Mouse (Mus musculus): ENCODE measurements around the gene Lcmt1.

The Lcmt1 gene

GRCm38 (mm10) chr7:123398828-123399227, 29.2 kb downstream of the Lcmt1 start:
- DNase-seq (ENCODE audit: low read depth, low spot score): peak; percentile 87

GRCm38 (mm10) chr7:123399286-123399685, 29.7 kb downstream of the Lcmt1 start:
- DNase-seq (ENCODE audit: low read depth, low spot score): no peak

GRCm38 (mm10) chr7:123401121-123401520, 31.5 kb downstream of the Lcmt1 start:
- no peak for DNase-seq (ENCODE audit: low read depth, low spot score)

- DNase-seq (ENCODE audit: low read depth, low spot score): no peak
These were observed 34.6 kb downstream of the Lcmt1 start for GRCm38 (mm10) chr7:123404198-123404597.

- no peak for DNase-seq (ENCODE audit: low read depth, low spot score)
These were observed 36.0 kb downstream of the Lcmt1 start for GRCm38 (mm10) chr7:123405619-123406018.

- no peak for DNase-seq (ENCODE audit: low read depth, low spot score)
These were observed 37.4 kb downstream of the Lcmt1 start for GRCm38 (mm10) chr7:123406988-123407387.

- DNase-seq (ENCODE audit: low read depth, low spot score): no peak
These were observed 40.9 kb downstream of the Lcmt1 start for GRCm38 (mm10) chr7:123410502-123410901.

- DNase-seq (ENCODE audit: low read depth, low spot score): no peak
These were observed 41.5 kb downstream of the Lcmt1 start for GRCm38 (mm10) chr7:123411109-123411508.

- no peak for DNase-seq (ENCODE audit: low read depth, low spot score)
These were observed 42.6 kb downstream of the Lcmt1 start for GRCm38 (mm10) chr7:123412143-123412542.

GRCm38 (mm10) chr7:123416803-123417202, 47.2 kb downstream of the Lcmt1 start:
- DNase-seq (ENCODE audit: low read depth, low spot score): no peak

GRCm38 (mm10) chr7:123417661-123418060, 48.1 kb downstream of the Lcmt1 start:
- no peak for DNase-seq (ENCODE audit: low read depth, low spot score)

- no peak for DNase-seq (ENCODE audit: low read depth, low spot score)
These were observed 50.4 kb downstream of the Lcmt1 start for GRCm38 (mm10) chr7:123419984-123420383.

GRCm38 (mm10) chr7:123421958-123422357, 52.4 kb downstream of the Lcmt1 start:
- no peak for DNase-seq (ENCODE audit: low read depth, low spot score)

GRCm38 (mm10) chr7:123424281-123424680, 54.7 kb downstream of the Lcmt1 start:
- DNase-seq (ENCODE audit: low read depth, low spot score): no peak

GRCm38 (mm10) chr7:123425134-123425757, 55.7 kb downstream of the Lcmt1 start:
- DNase-seq (ENCODE audit: low read depth, low spot score): peak; percentile 26

- DNase-seq (ENCODE audit: low read depth, low spot score): no peak
These were observed 60.2 kb downstream of the Lcmt1 start for GRCm38 (mm10) chr7:123429624-123430410.

GRCm38 (mm10) chr7:123430411-123430705, 60.8 kb downstream of the Lcmt1 start:
- no peak for DNase-seq (ENCODE audit: low read depth, low spot score)

GRCm38 (mm10) chr7:123431206-123431605, 61.6 kb downstream of the Lcmt1 start:
- DNase-seq (ENCODE audit: low read depth, low spot score): no peak

GRCm38 (mm10) chr7:123442079-123442478, 72.5 kb downstream of the Lcmt1 start:
- no peak for DNase-seq (ENCODE audit: low read depth, low spot score)

GRCm38 (mm10) chr7:123448794-123449193, 79.2 kb downstream of the Lcmt1 start:
- DNase-seq (ENCODE audit: low read depth, low spot score): no peak

GRCm38 (mm10) chr7:123449676-123450075, 80.1 kb downstream of the Lcmt1 start:
- no peak for DNase-seq (ENCODE audit: low read depth, low spot score)

- no peak for DNase-seq (ENCODE audit: low read depth, low spot score)
These were observed 80.9 kb downstream of the Lcmt1 start for GRCm38 (mm10) chr7:123450515-123450914.

GRCm38 (mm10) chr7:123452551-123452950, 83.0 kb downstream of the Lcmt1 start:
- no peak for DNase-seq (ENCODE audit: low read depth, low spot score)

All from R1 (cell line).